Mouse (Mus musculus): ENCODE data around the gene Vmn2r54. TPM values are rescaled to one million over a fixed set of nuclear protein-coding genes. Genes with fewer than 3 reads are reported as not detected.
"Not testable (repeated sequence)": the region's sequence is repeated elsewhere in the genome, so short reads cannot be mapped to it uniquely, and the experiment has no call there.

Gene Vmn2r54
- 0.02 TPM in 1 of 2 replicates, not detected in the other for polyA plus RNA-seq (2016; fragmentation: Nextera tagmentation; extraction: Ambion mirVana)

DNA sequence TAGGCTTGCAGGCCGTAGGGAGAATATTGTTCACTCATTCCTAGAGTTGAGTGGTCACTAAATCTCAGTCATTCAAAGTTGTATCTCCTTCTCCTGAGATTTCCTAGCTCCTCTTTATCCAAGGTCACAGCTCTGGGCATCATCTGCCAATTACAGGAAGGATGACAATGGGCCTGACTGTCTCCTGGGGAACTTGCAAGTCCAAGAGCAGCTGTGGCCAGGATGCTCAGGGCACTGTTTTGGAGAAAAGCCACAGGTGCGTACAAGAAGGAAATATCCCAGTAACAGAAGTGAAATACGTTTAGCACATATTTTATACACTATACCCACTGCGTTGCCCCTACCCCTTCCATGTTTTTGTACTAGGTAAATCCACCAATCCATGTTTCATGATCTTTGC, at the start of gene Vmn2r54:
Gene Vmn2r54 (minus strand): TSS at position 101 of the 400 bp plus-strand sequence.
- H3K9me3 ChIP-seq (replicated peaks), result peaks cover 14% of the 10 kb centered on the region
- not testable (repeated sequence) for DNase-seq (ENCODE audit: low spot score); H3K36me3 ChIP-seq; H3K4me3 ChIP-seq; H3K27ac ChIP-seq (replicated peaks); H3K4me1 ChIP-seq; H3K27me3 ChIP-seq (ENCODE audit: low read depth, poor library complexity, severe bottlenecking)
- 86% methylated on average over 3 of the region's 4 CpGs for WGBS

DNA sequence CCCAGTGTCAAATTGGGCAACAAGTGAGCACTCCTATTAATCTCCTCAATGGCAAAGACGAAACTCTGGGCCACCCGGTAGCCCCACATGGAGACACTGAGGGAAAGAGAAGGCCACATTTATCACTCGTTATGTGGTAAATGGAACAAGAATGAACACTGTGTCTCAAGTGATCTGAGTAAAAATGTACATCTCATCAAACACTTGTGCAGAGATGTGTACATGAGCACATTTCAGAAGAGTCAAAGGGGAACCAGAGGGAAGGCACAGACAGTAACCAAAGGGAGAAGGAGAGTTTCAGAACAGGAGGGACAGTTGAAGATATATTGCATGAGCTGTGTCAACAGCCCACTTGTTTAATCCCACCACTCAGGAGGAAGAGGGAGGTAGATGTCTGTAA, 44.8 kb upstream of the Vmn2r54 start, which contains the start of gene Vmn2r55:
Gene Vmn2r55 (minus strand): TSS at position 101 of the 400 bp plus-strand sequence.
- H3K27ac ChIP-seq (replicated peaks); H3K27me3 ChIP-seq (ENCODE audit: low read depth, poor library complexity, severe bottlenecking); DNase-seq (ENCODE audit: low spot score); H3K9me3 ChIP-seq (replicated peaks); H3K4me3 ChIP-seq; H3K4me1 ChIP-seq; H3K36me3 ChIP-seq: not testable (repeated sequence)
- WGBS, result 92% methylated on average over 3 of the region's 3 CpGs

DNA sequence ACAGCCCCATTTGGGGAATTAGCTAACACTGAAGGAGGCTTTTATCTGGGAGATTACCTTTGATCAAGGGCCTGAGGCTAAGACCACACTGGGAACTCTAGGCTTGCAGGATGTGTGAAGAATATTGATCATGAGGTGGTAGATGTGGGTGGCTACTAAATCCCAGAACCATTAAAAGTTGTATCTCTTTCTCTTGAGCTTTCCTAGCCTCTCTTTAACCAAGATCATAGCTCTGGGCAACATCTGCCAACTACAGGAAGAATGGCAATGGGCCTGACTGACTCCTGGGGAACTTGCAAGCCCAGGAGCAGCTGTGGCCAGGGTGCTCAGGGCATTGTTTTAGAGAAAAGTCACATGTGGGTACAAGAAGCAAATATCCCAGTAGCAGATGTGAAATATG, 31.4 kb downstream of the Vmn2r54 start, which contains the start of gene Vmn2r53:
Gene Vmn2r53 (minus strand): TSS at position 101 of the 400 bp plus-strand sequence.
- no peaks in the 10 kb centered on the region for H3K27me3 ChIP-seq (ENCODE audit: low read depth, poor library complexity, severe bottlenecking)
- H3K4me1 ChIP-seq, result no peaks in the 10 kb centered on the region
- no peak within 1 kb of the TSS for H3K27ac ChIP-seq (replicated peaks)
- H3K36me3 ChIP-seq, result no peaks in the 10 kb centered on the region
- H3K4me3 ChIP-seq, result no peak within 1 kb of the TSS
- peaks cover 59% of the 10 kb centered on the region for H3K9me3 ChIP-seq (replicated peaks)
- DNase-seq (ENCODE audit: low spot score), result no peak

Other genes with a start within 250 kb of the Vmn2r54 start
- 2.5 and 3.9 TPM in 2 replicates for gene Zfp551, start 217.6 kb downstream of the Vmn2r54 start, polyA plus RNA-seq (2016; fragmentation: Nextera tagmentation; extraction: Ambion mirVana)
- 35.0 and 41.6 TPM in 2 replicates for gene Zfp606, start 162.0 kb downstream of the Vmn2r54 start, polyA plus RNA-seq (2016; fragmentation: Nextera tagmentation; extraction: Ambion mirVana)
- gene 2900092C05Rik, start 127.8 kb downstream of the Vmn2r54 start, polyA plus RNA-seq (2016; fragmentation: Nextera tagmentation; extraction: Ambion mirVana), result not detected in 2 replicates
- gene Vmn2r53, start 31.5 kb downstream of the Vmn2r54 start, polyA plus RNA-seq (2016; fragmentation: Nextera tagmentation; extraction: Ambion mirVana), result not detected in 2 replicates
- not detected in 2 replicates for gene Vmn2r55, start 44.7 kb upstream of the Vmn2r54 start, polyA plus RNA-seq (2016; fragmentation: Nextera tagmentation; extraction: Ambion mirVana)
- not detected in 2 replicates for gene Vmn2r56, start 94.7 kb upstream of the Vmn2r54 start, polyA plus RNA-seq (2016; fragmentation: Nextera tagmentation; extraction: Ambion mirVana)
- gene Zscan18, start 163.3 kb upstream of the Vmn2r54 start, polyA plus RNA-seq (2016; fragmentation: Nextera tagmentation; extraction: Ambion mirVana), result 10.4 and 13.7 TPM in 2 replicates
- gene Zfp329, start 178.5 kb upstream of the Vmn2r54 start, polyA plus RNA-seq (2016; fragmentation: Nextera tagmentation; extraction: Ambion mirVana), result 17.3 and 20.4 TPM in 2 replicates
- 28.3 and 34.0 TPM in 2 replicates for gene Zfp110, start 194.4 kb upstream of the Vmn2r54 start, polyA plus RNA-seq (2016; fragmentation: Nextera tagmentation; extraction: Ambion mirVana)
- gene Zfp128, start 240.9 kb upstream of the Vmn2r54 start, polyA plus RNA-seq (2016; fragmentation: Nextera tagmentation; extraction: Ambion mirVana), result 5.5 and 5.7 TPM in 2 replicates